Mouse (Mus musculus) heart, postnatal 4 days (tissue): Measurements from ENCODE around the gene Klhl5. TPM values are rescaled to one million over a fixed set of nuclear protein-coding genes. Genes with fewer than 3 reads are reported as not detected.

ENCODE experiments used
- DNase-seq: peaks from one replicate; pipeline ENCODE4 v3.0.0; 2021
- total RNA-seq, 2 experiments: library from RNA; stranded (reverse); gene quantifications; 2 replicates each; pipeline ENCODE4 v1.2.3; 2021

Gene Klhl5
- total RNA-seq: 10 to 100 TPM; 21.5 to 22.8 TPM

GRCm38 (mm10) chr5:65106876-65107772 lies at the start of gene Klhl5:
TSS of gene Klhl5 (plus strand) at chr5:65107539.
- DNase-seq: peak; percentile 95

- DNase-seq: no peak
These were observed 49.7 kb upstream of the Klhl5 start for GRCm38 (mm10) chr5:65057596-65057995.

- no peak for DNase-seq
These were observed 47.5 kb upstream of the Klhl5 start for GRCm38 (mm10) chr5:65059806-65060205.

GRCm38 (mm10) chr5:65062236-65062635 lies 45.1 kb upstream of the Klhl5 start:
- no peak for DNase-seq

- DNase-seq: no peak
These were observed 44.1 kb upstream of the Klhl5 start for GRCm38 (mm10) chr5:65063266-65063665.

- no peak for DNase-seq
These were observed 39.2 kb upstream of the Klhl5 start for GRCm38 (mm10) chr5:65068166-65068565.

GRCm38 (mm10) chr5:65069872-65070271 lies 37.5 kb upstream of the Klhl5 start:
- DNase-seq: no peak

GRCm38 (mm10) chr5:65071689-65072118 lies 35.6 kb upstream of the Klhl5 start:
- DNase-seq: no peak

GRCm38 (mm10) chr5:65073247-65073646 lies 34.1 kb upstream of the Klhl5 start:
- no peak for DNase-seq

GRCm38 (mm10) chr5:65074693-65075092 lies 32.6 kb upstream of the Klhl5 start:
- DNase-seq: peak; percentile 51

- no peak for DNase-seq
These were observed 31.3 kb upstream of the Klhl5 start for GRCm38 (mm10) chr5:65076087-65076486.

- no peak for DNase-seq
These were observed 30.6 kb upstream of the Klhl5 start for GRCm38 (mm10) chr5:65076748-65077147.

GRCm38 (mm10) chr5:65078081-65078480 lies 29.3 kb upstream of the Klhl5 start:
- no peak for DNase-seq

GRCm38 (mm10) chr5:65079881-65080280 lies 27.5 kb upstream of the Klhl5 start:
- DNase-seq: no peak

GRCm38 (mm10) chr5:65081836-65082235 lies 25.5 kb upstream of the Klhl5 start:
- DNase-seq: no peak

GRCm38 (mm10) chr5:65086522-65086921 lies 20.8 kb upstream of the Klhl5 start:
- DNase-seq: peak; percentile 61

- no peak for DNase-seq
These were observed 17.6 kb upstream of the Klhl5 start for GRCm38 (mm10) chr5:65089707-65090106.

- no peak for DNase-seq
These were observed 16.0 kb upstream of the Klhl5 start for GRCm38 (mm10) chr5:65091184-65091858.

GRCm38 (mm10) chr5:65091921-65092320 lies 15.4 kb upstream of the Klhl5 start, which contains the start of gene Tmem156:
TSS of gene Tmem156 (minus strand) at chr5:65092132.
- no peak for DNase-seq

GRCm38 (mm10) chr5:65093769-65094168 lies 13.6 kb upstream of the Klhl5 start:
- no peak for DNase-seq

GRCm38 (mm10) chr5:65094902-65095545 lies 12.3 kb upstream of the Klhl5 start:
- no peak for DNase-seq

GRCm38 (mm10) chr5:65096082-65096481 lies 11.3 kb upstream of the Klhl5 start:
- DNase-seq: no peak

- DNase-seq: no peak
These were observed 10.5 kb upstream of the Klhl5 start for GRCm38 (mm10) chr5:65096805-65097204.
